ENCODE assay signal across 15 mouse cellular contexts in genomic region chr2:134585243-134585642, GRCm38 (mm10). TPM values are rescaled to one million over a fixed set of nuclear protein-coding genes. Genes with fewer than 3 reads are reported as not detected.
"Had no signal": no experiment of that assay in that cellular context is flagged by ENCODE, and none has a peak within 500 bp of the region (broad histone marks: within the 10 kb centered on the region; RNA-seq: fewer than 3 reads in every experiment).

No protein-coding gene starts in this region.

- H3K36me3 ChIP-seq: kidney, embryonic 15.5 days; limb, embryonic 13.5 days; liver, embryonic 15.5 days had no signal

- H3K4me3 ChIP-seq: kidney, embryonic 15.5 days; limb, embryonic 13.5 days; liver, embryonic 15.5 days had no signal

- DNase-seq: kidney, adult 2 months; kidney, postnatal 14 days; lung, adult 2 months; lung, postnatal 36 days; thymus, postnatal 4 days had no signal

- H3K9me3 ChIP-seq: kidney, embryonic 15.5 days; limb, embryonic 13.5 days; liver, embryonic 15.5 days had no signal

- H3K27ac ChIP-seq: kidney, embryonic 15.5 days; limb, embryonic 13.5 days; liver, embryonic 15.5 days; stomach, postnatal 0 days had no signal

- H3K9ac ChIP-seq: kidney, embryonic 15.5 days; limb, embryonic 13.5 days; liver, embryonic 15.5 days had no signal

- H3K4me2 ChIP-seq: kidney, embryonic 15.5 days; limb, embryonic 13.5 days; liver, embryonic 11.5 days; liver, embryonic 15.5 days had no signal

- H3K4me1 ChIP-seq: kidney, embryonic 15.5 days; liver, embryonic 15.5 days had no signal

- H3K27me3 ChIP-seq: kidney, embryonic 15.5 days; limb, embryonic 13.5 days; liver, embryonic 15.5 days had no signal

- ATAC-seq: lung, postnatal 0 days had no signal

RNA-seq across cellular contexts. Expression of gene Hao1, which starts 31.1 kb away (rescaled TPM):
- total RNA-seq: layer of hippocampus, adult 8-10 months; layer of hippocampus, postnatal 25 days; left cerebral cortex, postnatal 25 days had no signal
- polyA plus RNA-seq: kidney, adult 2 months; kidney, embryonic 15.5 days; large intestine, adult 2 months; liver, embryonic 11.5 days; lung, adult 2 months had no signal
